Mouse (Mus musculus) Patski (cell line): Measurements from ENCODE around the gene Mrpl3. TPM values are rescaled to one million over a fixed set of nuclear protein-coding genes. Genes with fewer than 3 reads are reported as not detected.
"Not testable (repeated sequence)": the region's sequence is repeated elsewhere in the genome, so short reads cannot be mapped to it uniquely, and the experiment has no call there.

Experiments used
- ATAC-seq: fragments of 100-300 bp; one replicate; pipeline ENCODE4 v1.8.0; 2021
- CTCF ChIA-PET: fragments of 350-600 bp; sonication (Branson Sonifier 250); formaldehyde crosslinking; loops from one replicate; lab custom pipeline; 2022; ENCODE audit warnings: inconsistent platforms; lab: Charles Lee
- POLR2A ChIA-PET: fragments of 350-600 bp; sonication (Branson Sonifier 250); formaldehyde crosslinking; loops from one replicate; lab custom pipeline; 2022; ENCODE audit warnings: antibody characterized with exemption, inconsistent platforms; lab: Charles Lee
- DNase-seq: peaks from one replicate; pipeline ENCODE4 v3.0.0-alpha.2; 2011; ENCODE audit warnings: low read depth, low spot score
- H3K27me3 ChIP-seq: fragments of 371-371 bp; one replicate; pipeline ENCODE4 v1.5.1; 2021
- CTCF ChIP-seq: fragments of 100-300 bp; IDR thresholded peaks from one replicate; pipeline ENCODE4 v1.5.1; 2021
- in situ Hi-C: fragments of 300-500 bp; cut with MboI; formaldehyde crosslinking; loops from 3 replicates; pipeline ENCODE4 v1.11.1; 2018; ENCODE audit warnings: low pct_unique_long_range_greater_than_20kb, mixed read lengths
- polyA plus RNA-seq: library from polyadenylated mRNA; unstranded; gene quantifications from one replicate; pipeline ENCODE4 v1.2.3, GENCODE M21; 2021

Mrpl3 gene
- polyA plus RNA-seq, 1 experiment from 2014 or later = 118 TPM

DNA sequence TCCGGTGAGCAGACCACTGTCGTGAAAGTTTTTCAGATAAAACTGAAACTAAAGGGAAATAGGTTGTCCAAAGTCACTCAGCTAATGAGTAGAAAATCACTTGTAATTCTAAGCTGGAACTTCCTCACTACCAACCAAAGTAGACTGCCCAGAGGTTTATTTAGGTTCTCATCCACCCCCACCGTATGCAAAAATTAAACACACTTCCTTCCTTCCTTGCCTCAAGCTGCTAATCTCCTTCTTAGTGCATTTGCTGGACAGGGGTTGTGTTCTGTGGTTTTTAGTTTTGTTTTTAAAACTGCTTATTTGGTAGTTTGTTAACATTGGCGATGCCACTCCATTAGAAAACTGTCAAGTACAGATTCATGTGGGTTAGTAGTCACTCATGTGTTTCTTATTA lies 773 bp downstream of the Mrpl3 start:
- POLR2A ChIA-PET = no interaction called here
- in situ Hi-C loops = loop anchor here (10.0 to 25.0 kb wide), 2 partner anchors 159 to 333 kb away; partner anchors contain the start of genes Aste1 and Nek11
- CTCF ChIA-PET = no interaction called here
- DNase-seq = no peak
- TF ChIP-seq CTCF = no peak
- no peak for ATAC-seq
- no peaks in the 10 kb centered on the region for H3K27me3 ChIP-seq

DNA sequence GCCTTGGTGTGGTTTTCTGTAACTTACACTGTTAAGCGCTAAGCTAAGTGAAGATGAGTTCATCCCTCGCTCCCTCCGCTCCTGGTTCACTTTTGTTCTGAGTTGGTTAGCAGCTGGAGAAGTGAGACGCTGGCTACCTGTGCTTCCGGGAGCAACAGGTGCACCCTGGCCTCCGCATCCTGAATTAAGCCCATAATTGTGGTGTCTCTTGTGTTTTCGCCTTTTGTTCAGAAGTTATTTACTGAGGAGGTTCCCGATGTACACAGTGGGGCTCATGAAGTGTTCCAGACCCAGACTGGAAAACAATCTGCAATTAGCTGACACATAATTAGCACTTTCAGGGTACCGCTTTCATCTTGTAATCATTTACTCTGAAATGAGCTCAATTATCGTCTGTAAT lies 16.1 kb downstream of the Mrpl3 start:
- DNase-seq (no peak), ATAC-seq (no peak)
- in situ Hi-C loops = loop anchor here (25.0 kb wide), 1 partner anchor 318 kb away; the partner anchor contains the start of genes Aste1 and Nek11
- ChIA-PET POLR2A (no interaction called here), CTCF (interaction anchor here (1.1 kb wide), 1 partner anchor 54 kb away, joined by 3 read pairs; no protein-coding TSS in a partner anchor)
- no peaks in the 10 kb centered on the region for H3K27me3 ChIP-seq
- no peak for TF ChIP-seq CTCF

DNA sequence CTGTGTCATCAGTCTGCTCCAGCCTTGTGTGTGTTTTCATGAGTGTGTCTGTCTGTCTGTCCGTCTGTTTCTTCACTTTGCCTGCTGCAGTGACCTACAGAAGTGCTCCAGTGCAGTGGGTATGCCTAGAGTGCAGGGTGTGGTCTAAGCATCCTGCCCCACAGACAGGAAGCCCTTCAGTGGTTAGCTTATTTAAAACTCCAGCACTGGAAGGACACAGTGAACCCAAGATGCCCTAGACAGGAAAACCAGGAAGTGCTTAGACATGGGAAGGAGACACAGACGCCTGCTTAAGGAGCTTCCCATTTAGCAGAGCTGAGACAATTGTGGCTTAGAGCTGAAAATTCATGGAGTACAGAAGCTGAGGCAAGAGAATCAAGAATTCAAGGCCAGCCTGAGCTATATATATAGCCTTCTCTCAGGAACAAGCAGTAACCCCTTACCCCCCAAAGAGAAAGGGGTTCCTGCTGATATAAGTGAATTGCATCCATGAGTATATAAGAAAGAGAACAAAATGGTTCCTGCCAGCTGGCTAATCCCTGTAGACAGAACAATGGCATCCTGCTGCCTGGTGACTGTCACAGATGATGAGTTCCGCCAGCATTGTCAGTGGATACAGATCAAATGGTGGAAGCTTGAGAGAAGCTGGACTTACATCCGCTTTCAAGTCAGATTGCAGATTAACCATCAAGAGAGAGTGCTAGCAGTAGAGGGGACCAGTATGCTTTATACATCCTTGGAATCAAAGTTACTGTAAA lies 20.1 kb downstream of the Mrpl3 start:
- CTCF ChIA-PET = interaction anchor here (0.9 to 1.0 kb wide), 2 partner anchors 11 to 24 kb away, joined by 3 read pairs; no protein-coding TSS in a partner anchor
- in situ Hi-C loops = loop anchor here (25.0 kb wide), 1 partner anchor 314 kb away; the partner anchor contains the start of genes Aste1 and Nek11
- ATAC-seq = no peak
- H3K27me3 ChIP-seq = no peaks in the 10 kb centered on the region
- POLR2A ChIA-PET = no interaction called here
- TF ChIP-seq CTCF = no peak
- DNase-seq = no peak

DNA sequence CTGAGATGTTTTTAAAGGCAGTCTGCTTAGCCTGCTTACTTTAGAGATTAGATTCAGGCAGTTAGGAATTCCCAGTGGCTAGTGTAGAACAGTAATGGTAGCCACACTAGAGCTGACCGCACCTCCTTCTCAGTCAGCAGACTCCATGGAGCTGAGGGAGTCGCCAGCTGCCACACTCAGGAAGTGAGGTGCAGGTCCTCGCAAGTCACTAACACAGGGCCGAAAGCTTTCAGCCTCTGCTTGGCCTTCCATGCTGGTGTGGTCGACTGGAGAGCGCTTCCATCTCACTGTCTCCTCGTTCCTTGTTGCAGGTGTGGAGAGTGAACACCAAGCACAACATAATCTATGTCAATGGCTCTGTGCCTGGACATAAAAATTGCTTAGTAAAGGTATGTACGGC lies 21.8 kb downstream of the Mrpl3 start:
- in situ Hi-C loops = loop anchor here (25.0 kb wide), 1 partner anchor 312 kb away; the partner anchor contains the start of genes Aste1 and Nek11
- POLR2A ChIA-PET = no interaction called here
- TF ChIP-seq CTCF = no peak
- ATAC-seq = no peak
- no peak for DNase-seq
- CTCF ChIA-PET = no interaction called here
- no peaks in the 10 kb centered on the region for H3K27me3 ChIP-seq

DNA sequence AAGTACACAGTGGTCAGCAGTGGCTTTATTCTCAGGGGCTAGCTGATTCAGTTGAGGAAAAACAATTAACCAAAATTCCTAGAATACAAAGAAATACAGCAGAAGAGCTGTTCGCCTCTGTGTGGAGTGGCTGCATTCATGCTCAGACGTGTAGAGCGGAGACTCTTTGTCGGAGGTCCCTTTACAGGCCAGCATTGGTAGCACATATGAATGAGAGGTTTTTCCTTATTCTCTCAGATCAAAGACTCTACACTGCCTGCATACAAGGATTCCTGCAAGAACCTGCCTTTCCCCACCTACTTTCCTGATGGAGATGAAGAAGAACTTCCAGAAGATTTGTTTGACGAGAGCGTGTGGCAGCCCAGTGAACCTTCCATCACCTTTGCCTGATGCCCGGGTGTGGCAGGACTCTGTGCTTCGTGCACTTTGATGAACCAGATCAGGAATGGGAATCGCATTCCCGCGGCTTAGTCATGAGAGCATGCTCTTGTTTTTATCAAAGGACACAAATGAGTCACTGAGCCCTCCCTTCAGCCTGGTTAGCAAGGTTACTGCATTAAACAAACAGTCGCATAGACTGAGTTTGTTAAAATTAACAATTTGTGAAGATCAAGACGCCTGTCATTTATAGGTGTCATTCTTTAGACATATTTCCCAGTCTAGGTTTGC lies 23.9 kb downstream of the Mrpl3 start:
- POLR2A ChIA-PET = no interaction called here
- in situ Hi-C loops = no loop called here
- ATAC-seq (peak; percentile 84), DNase-seq (no peak)
- no peak for TF ChIP-seq CTCF
- CTCF ChIA-PET = interaction anchor here (1.2 kb wide), 1 partner anchor 23 kb away, joined by 4 read pairs; no protein-coding TSS in a partner anchor
- no peaks in the 10 kb centered on the region for H3K27me3 ChIP-seq

DNA sequence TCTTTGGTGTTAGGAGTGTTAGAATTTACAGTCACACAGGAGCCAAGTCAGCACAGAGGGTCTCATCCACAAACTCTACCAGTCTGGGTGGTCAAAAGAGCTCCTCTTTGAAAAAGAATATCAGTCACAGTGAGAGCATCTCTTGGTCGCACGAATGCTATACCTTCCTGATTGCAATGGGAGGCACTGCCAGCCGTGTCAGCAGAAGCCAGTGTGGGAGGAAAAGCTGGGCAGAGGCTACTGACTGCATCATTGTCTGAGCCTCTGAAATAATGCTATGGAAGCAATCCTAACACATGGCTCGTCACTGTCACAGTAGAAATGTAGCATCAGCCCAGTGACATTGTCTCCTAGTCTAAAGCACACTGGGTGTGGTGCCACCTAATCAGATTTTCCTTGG lies 25.4 kb downstream of the Mrpl3 start:
- ChIA-PET CTCF (no interaction called here), POLR2A (no interaction called here)
- TF ChIP-seq CTCF = no peak
- no peaks in the 10 kb centered on the region for H3K27me3 ChIP-seq
- DNase-seq (no peak), ATAC-seq (no peak)
- in situ Hi-C loops = no loop called here

DNA sequence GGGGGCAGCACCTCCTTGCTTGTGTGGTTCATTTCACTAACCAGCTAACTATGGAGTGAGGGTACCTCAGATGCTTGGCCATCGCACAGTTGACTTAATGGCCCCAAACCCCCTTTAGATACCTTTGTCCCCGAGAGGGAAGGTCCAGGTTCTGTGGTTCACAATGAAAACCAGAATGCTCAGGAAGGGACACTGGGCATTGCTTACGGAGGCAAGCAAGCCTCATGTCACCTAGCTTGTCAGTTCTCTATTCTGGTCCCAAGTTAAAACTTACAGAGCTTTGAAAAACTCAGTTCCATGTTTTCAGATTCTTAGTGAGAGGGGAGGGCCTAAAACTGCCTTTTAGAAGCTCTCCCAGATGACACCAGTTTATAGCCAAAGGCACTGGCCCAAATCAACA lies 27.2 kb downstream of the Mrpl3 start:
- ChIA-PET POLR2A (no interaction called here), CTCF (no interaction called here)
- ATAC-seq (no peak), DNase-seq (no peak)
- H3K27me3 ChIP-seq = no peaks in the 10 kb centered on the region
- in situ Hi-C loops = no loop called here
- no peak for TF ChIP-seq CTCF

DNA sequence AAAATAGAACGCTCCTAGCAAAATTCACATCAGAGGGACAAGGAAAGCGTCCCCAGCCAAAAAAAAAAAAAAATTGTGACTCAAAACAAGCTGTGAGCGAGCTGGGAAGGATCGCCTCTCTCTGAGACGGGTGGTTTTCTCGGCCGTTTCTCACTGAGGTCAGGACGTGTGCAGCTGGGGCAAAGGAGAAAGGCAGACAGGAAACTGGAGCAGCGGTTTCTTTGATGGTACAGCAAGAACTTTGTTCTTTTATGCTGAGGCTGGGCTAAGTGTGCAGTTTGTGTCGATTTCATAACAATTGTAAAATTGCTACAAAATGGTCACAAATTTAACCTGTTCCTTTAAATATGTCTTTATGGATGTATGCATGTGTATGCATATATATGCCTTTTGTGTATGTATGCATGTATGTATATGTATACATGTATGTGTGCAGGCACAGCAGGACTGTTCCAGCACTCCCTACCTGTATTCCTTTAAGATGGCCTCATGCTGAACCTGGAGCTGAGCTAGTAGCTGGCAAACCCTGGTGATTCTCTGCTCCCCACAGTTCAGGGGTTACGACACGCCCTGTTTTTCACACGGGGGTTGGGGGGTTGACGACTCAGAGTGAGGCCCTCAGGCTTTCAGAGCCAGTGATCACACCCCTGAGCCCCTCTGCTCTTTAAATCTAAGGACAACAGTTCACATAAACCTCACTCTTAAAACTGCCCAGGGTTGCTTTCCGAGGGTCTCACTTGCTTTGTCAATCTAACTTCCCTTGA lies 48.0 kb downstream of the Mrpl3 start:
- H3K27me3 ChIP-seq = no peaks in the 10 kb centered on the region
- POLR2A ChIA-PET = interaction anchor here (0.9 kb wide), 1 partner anchor 9 kb away, joined by 3 read pairs; no protein-coding TSS in a partner anchor

DNA sequence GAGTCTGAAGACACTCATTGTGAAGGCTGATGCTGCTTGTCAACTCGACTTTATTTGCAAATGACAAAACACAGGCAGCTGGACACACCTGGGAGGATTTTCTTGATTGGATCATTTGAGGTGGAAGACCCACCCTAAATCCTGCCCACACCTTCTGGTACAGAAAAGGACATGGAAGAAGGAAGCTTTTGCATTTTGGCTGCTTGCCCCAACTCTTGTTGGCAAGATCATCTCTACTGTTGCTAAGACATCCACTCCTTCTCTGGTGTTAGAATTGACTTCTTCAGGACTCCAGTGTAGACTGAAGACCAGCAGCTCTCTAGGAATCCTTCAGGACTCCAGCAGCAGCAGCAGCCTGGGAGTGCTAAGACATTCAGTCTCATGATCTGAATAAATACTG lies 48.9 kb downstream of the Mrpl3 start:
- ChIA-PET POLR2A (no interaction called here), CTCF (interaction anchor here (1.9 kb wide), 1 partner anchor 9 kb away, joined by 12 read pairs; no protein-coding TSS in a partner anchor)
- no peaks in the 10 kb centered on the region for H3K27me3 ChIP-seq
- in situ Hi-C loops = no loop called here
- TF ChIP-seq CTCF = no peak
- DNase-seq = no peak
- ATAC-seq = no peak

More for the DNA sequence above, 48.0 kb downstream of the Mrpl3 start:
- in situ Hi-C loops = no loop called here
- ATAC-seq (no peak), DNase-seq (no peak)
- CTCF ChIA-PET = interaction anchor here (1.4 kb wide), 1 partner anchor 25 kb away, joined by 4 read pairs; no protein-coding TSS in a partner anchor
- no peak for TF ChIP-seq CTCF

DNA sequence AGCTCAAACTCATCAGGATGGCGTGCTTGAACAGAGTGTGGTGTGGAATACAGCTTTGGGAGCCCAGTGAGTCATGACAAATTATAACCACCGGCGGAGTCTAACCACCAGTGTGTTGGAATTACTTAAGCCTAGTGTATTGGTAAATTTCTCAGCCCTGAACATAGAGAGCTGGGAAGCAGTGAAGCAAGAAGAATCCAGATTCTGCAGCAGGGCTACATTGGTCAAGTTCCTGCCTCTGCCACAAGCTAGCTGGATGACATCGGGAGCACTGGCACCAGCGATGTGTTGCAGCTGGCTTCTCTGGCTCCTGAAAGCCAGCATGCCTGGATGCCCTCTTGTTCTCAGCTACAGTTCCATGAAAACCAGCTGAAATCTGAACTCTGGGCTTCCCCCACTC lies 50.9 kb downstream of the Mrpl3 start:
- no peak for TF ChIP-seq CTCF
- in situ Hi-C loops = no loop called here
- CTCF ChIA-PET = interaction anchor here (1.9 kb wide), 1 partner anchor 11 kb away, joined by 12 read pairs; no protein-coding TSS in a partner anchor
- no peaks in the 10 kb centered on the region for H3K27me3 ChIP-seq
- POLR2A ChIA-PET = no interaction called here
- DNase-seq = peak; percentile 75
- ATAC-seq = peak; percentile 100

DNA sequence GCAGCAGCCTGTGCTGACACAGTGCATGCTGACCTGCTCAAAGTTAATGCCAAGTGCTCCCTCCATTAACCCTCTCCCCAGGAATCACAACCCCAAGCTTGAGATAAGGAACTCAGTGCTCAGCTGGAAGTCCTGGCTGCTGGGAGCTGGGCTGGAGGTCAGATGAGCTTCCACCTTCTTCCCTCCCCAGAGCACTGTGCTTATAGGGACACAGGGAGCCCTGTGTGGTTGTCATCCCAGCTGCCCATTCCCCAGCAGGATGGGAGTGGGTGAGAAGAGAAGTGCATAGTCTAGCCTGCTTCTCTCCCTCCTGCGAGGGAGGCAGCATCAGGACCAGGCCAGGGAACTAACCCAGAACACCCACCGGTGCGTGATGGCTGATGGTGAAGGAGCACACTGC lies 72.2 kb downstream of the Mrpl3 start:
- in situ Hi-C loops = not testable (repeated sequence)

More for the DNA sequence above, 72.2 kb downstream of the Mrpl3 start:
- ATAC-seq, CTCF ChIA-PET, DNase-seq, POLR2A ChIA-PET, H3K27me3 ChIP-seq: not testable (repeated sequence)
